Mouse (Mus musculus) MEL (cell line): Measurements from ENCODE around the gene AU040320. TPM values are rescaled to one million over a fixed set of nuclear protein-coding genes. Genes with fewer than 3 reads are reported as not detected.

Experiments
- DNase-seq: peaks from one replicate; pipeline ENCODE4 v3.0.0; 2011; ENCODE audit warnings: low read depth, low spot score
- H3K27ac ChIP-seq: 2 replicates; pipeline ENCODE4 v1.5.1; 2012; ENCODE audit warnings: low read depth, mild to moderate bottlenecking, control low read depth, low read length, moderate library complexity; ENCODE audit not compliant: control insufficient read depth
- H3K27me3 ChIP-seq, 2 experiments: fragments of 150-350 bp in 1 of 2; sonication (generic) in 1 of 2; 2 replicates each; pipeline ENCODE4 v1.6.1; 2012; ENCODE audit warnings: low read length in 2 of 2, mild to moderate bottlenecking in 2 of 2, improper control_type of control experiment in 1 of 2, moderate library complexity in 1 of 2; ENCODE audit not compliant: insufficient read depth in 2 of 2, control insufficient read depth in 1 of 2
- H3K36me3 ChIP-seq, 2 experiments: 2 replicates each; pipeline ENCODE4 v1.6.1; 2012 to 2014; ENCODE audit warnings: low read length in 2 of 2, improper control_type of control experiment in 1 of 2, inconsistent platforms in 1 of 2, mild to moderate bottlenecking in 1 of 2; ENCODE audit not compliant: insufficient read depth in 2 of 2, control insufficient read depth in 1 of 2
- H3K4me1 ChIP-seq, 2 experiments: fragments of 150-350 bp in 1 of 2; sonication (generic) in 1 of 2; 2 replicates each; pipeline ENCODE4 v1.6.1; 2012; ENCODE audit warnings: low read length in 2 of 2, improper control_type of control experiment in 1 of 2, mild to moderate bottlenecking in 1 of 2; ENCODE audit not compliant: insufficient read depth in 2 of 2, control insufficient read depth in 1 of 2
- H3K4me3 ChIP-seq, 2 experiments: fragments of 150-350 bp in 1 of 2; sonication (generic) in 1 of 2; 2 replicates each; pipeline ENCODE4 v1.5.1; 2012; ENCODE audit warnings: low read depth in 2 of 2, low read length in 2 of 2, mild to moderate bottlenecking in 2 of 2, moderate library complexity in 2 of 2, control low read depth in 1 of 2, improper control_type of control experiment in 1 of 2; ENCODE audit not compliant: control insufficient read depth in 1 of 2, insufficient read depth in 1 of 2
- H3K79me2 ChIP-seq: 2 replicates; pipeline ENCODE4 v1.6.1; 2012; ENCODE audit warnings: mild to moderate bottlenecking, low read length, moderate library complexity; ENCODE audit not compliant: control insufficient read depth, poor library complexity, insufficient read depth
- H3K9ac ChIP-seq: 2 replicates; pipeline ENCODE4 v1.6.1; 2012; ENCODE audit warnings: low read depth, mild to moderate bottlenecking, control low read depth, low read length, moderate library complexity; ENCODE audit not compliant: control insufficient read depth, poor library complexity, severe bottlenecking
- H3K9me3 ChIP-seq: fragments of 150-350 bp; sonication (generic); replicated peaks from 2 replicates; pipeline ENCODE4 v1.6.1; 2012; ENCODE audit warnings: mild to moderate bottlenecking, low read length, improper control_type of control experiment, moderate library complexity; ENCODE audit not compliant: insufficient read depth
- CHD1 ChIP-seq: IDR thresholded peaks from 2 replicates; pipeline ENCODE4 v1.6.1; 2012; ENCODE audit warnings: low read depth, mild to moderate bottlenecking, inconsistent platforms, low read length, improper control_type of control experiment
- CHD2 ChIP-seq: IDR thresholded peaks from 2 replicates; pipeline ENCODE4 v1.6.1; 2011; ENCODE audit warnings: low read length, improper control_type of control experiment
- ELF1 ChIP-seq: IDR thresholded peaks from 2 replicates; pipeline ENCODE4 v1.6.1; 2014; ENCODE audit warnings: low read depth, mild to moderate bottlenecking, inconsistent platforms, low read length, improper control_type of control experiment, moderate library complexity
- HCFC1 ChIP-seq: IDR thresholded peaks from 2 replicates; pipeline ENCODE4 v1.6.1; 2012; ENCODE audit warnings: low read depth, mild to moderate bottlenecking, inconsistent platforms, low read length, improper control_type of control experiment, moderate library complexity
- JUND ChIP-seq: IDR thresholded peaks from 2 replicates; pipeline ENCODE4 v1.6.1; 2011; ENCODE audit warnings: low read depth, mild to moderate bottlenecking, improper control_type of control experiment, low read length
- KAT2A ChIP-seq: conservative IDR thresholded peaks from 2 replicates; pipeline ENCODE4 v1.6.1; 2012; ENCODE audit warnings: low read depth, low read length, improper control_type of control experiment, inconsistent platforms
- MAFK ChIP-seq: IDR thresholded peaks from 2 replicates; pipeline ENCODE4 v1.6.1; 2011; ENCODE audit warnings: low read depth, mild to moderate bottlenecking, low read length, improper control_type of control experiment, borderline replicate concordance
- MAZ ChIP-seq: IDR thresholded peaks from 2 replicates; pipeline ENCODE4 v1.6.1; 2012; ENCODE audit warnings: low read depth, mild to moderate bottlenecking, inconsistent platforms, low read length, improper control_type of control experiment
- MXI1 ChIP-seq: IDR thresholded peaks from 2 replicates; pipeline ENCODE4 v1.6.1; 2011; ENCODE audit warnings: mild to moderate bottlenecking, low read depth, low read length, improper control_type of control experiment
- NELFE ChIP-seq: IDR thresholded peaks from 2 replicates; pipeline ENCODE4 v1.6.1; 2011; ENCODE audit warnings: low read depth, low read length, improper control_type of control experiment
- NRF1 ChIP-seq: IDR thresholded peaks from 2 replicates; pipeline ENCODE4 v1.6.1; 2014; ENCODE audit warnings: low read depth, mild to moderate bottlenecking, inconsistent platforms, low read length, improper control_type of control experiment, moderate library complexity; ENCODE audit not compliant: poor library complexity, insufficient read depth, severe bottlenecking
- POLR2A ChIP-seq, 2 experiments: IDR thresholded peaks; 2 replicates each; pipeline ENCODE4 v1.6.1; 2011 to 2012; ENCODE audit warnings: low read length in 2 of 2, mild to moderate bottlenecking in 2 of 2, control low read depth in 1 of 2, improper control_type of control experiment in 1 of 2, low read depth in 1 of 2, moderate library complexity in 1 of 2; ENCODE audit not compliant: control insufficient read depth in 1 of 2, insufficient read depth in 1 of 2, poor library complexity in 1 of 2
- POLR2AphosphoS2 ChIP-seq: IDR thresholded peaks from 2 replicates; pipeline ENCODE4 v1.6.1; 2011; ENCODE audit warnings: low read length, improper control_type of control experiment
- POLR2AphosphoS5 ChIP-seq: IDR thresholded peaks from 2 replicates; pipeline ENCODE4 v1.6.1; 2012; ENCODE audit warnings: low read depth, borderline replicate concordance, mild to moderate bottlenecking, inconsistent platforms, low read length, moderate library complexity, mixed read lengths
- RCOR1 ChIP-seq: IDR thresholded peaks from 2 replicates; pipeline ENCODE4 v1.6.1; 2012; ENCODE audit warnings: low read depth, mild to moderate bottlenecking, inconsistent platforms, low read length, improper control_type of control experiment
- SIN3A ChIP-seq: IDR thresholded peaks from 2 replicates; pipeline ENCODE4 v1.6.1; 2012; ENCODE audit warnings: low read length, improper control_type of control experiment, inconsistent platforms
- SMC3 ChIP-seq: IDR thresholded peaks from 2 replicates; pipeline ENCODE4 v1.6.1; 2011; ENCODE audit warnings: low read depth, low read length, improper control_type of control experiment
- TAL1 ChIP-seq: IDR thresholded peaks from 2 replicates; pipeline ENCODE4 v1.6.1; 2012; ENCODE audit warnings: mild to moderate bottlenecking, inconsistent platforms, low read length, moderate library complexity, mixed read lengths
- TBP ChIP-seq: IDR thresholded peaks from 2 replicates; pipeline ENCODE4 v1.8.0; 2011; ENCODE audit warnings: low read depth, low read length, improper control_type of control experiment
- USF1 ChIP-seq: IDR thresholded peaks from 2 replicates; pipeline ENCODE4 v1.6.1; 2014; ENCODE audit warnings: low read depth, mild to moderate bottlenecking, inconsistent platforms, low read length, improper control_type of control experiment, moderate library complexity
- USF2 ChIP-seq, 2 experiments: IDR thresholded peaks; 2 replicates each; pipeline ENCODE4 v1.6.1; 2011 to 2012; ENCODE audit warnings: improper control_type of control experiment in 2 of 2, low read length in 2 of 2, borderline replicate concordance in 1 of 2, inconsistent platforms in 1 of 2, low read depth in 1 of 2, mild to moderate bottlenecking in 1 of 2; ENCODE audit not compliant: insufficient read depth in 1 of 2
- ZC3H11A ChIP-seq: IDR thresholded peaks from 2 replicates; pipeline ENCODE4 v1.6.1; 2012; ENCODE audit warnings: low read depth, mild to moderate bottlenecking, inconsistent platforms, low read length, improper control_type of control experiment
- ZMIZ1 ChIP-seq: IDR thresholded peaks from 2 replicates; pipeline ENCODE4 v1.6.1; 2012; ENCODE audit warnings: low read depth, mild to moderate bottlenecking, inconsistent platforms, low read length, improper control_type of control experiment, moderate library complexity
- ZNF384 ChIP-seq: IDR thresholded peaks from 2 replicates; pipeline ENCODE4 v1.6.1; 2012; ENCODE audit warnings: low read depth, mild to moderate bottlenecking, inconsistent platforms, low read length, improper control_type of control experiment
- polyA plus RNA-seq, 2 experiments: library from polyadenylated mRNA; stranded (reverse) in 1 of 2; unstranded in 1 of 2; fragments of >175 nt in 1 of 2; fragments of >200 nt in 1 of 2; gene quantifications; 2 replicates each; pipeline versions ENCODE4 v1.2.1 to v1.2.4; 2012; ENCODE audit warnings: low replicate concordance in 2 of 2, low read depth in 1 of 2; ENCODE audit not compliant: insufficient read length in 2 of 2, insufficient read depth in 1 of 2, missing spikeins in 1 of 2
- total RNA-seq: library from RNA; depleted of rRNA; stranded (reverse); fragments of 300-350 nt; gene quantifications from 2 replicates; pipeline ENCODE4 v1.2.3, GENCODE M21; 2012; rRNA removed

The AU040320 gene
- 9.7 and 10.2 TPM in 2 replicates for total RNA-seq
- 10 to 100 TPM in 1 of 2 experiments, not detected in 1; 17.1 TPM for polyA plus RNA-seq

- Histone ChIP-seq H3K27me3 (no peaks in the 10 kb centered on the region), H3K79me2 (peaks cover 14% of the 10 kb centered on the region), H3K36me3 (peaks cover 0 to 5% of the 10 kb centered on the region in 2 experiments; a peak in 2 of 4 replicates), H3K9me3 (no peaks in the 10 kb centered on the region), H3K9ac (peak within 1 kb of the TSS; percentile 97), H3K4me3 (peak within 1 kb of the TSS; percentile 90 to 93), H3K27ac (peak within 1 kb of the TSS; percentile 88), H3K4me1 (peaks cover 0 to 6% of the 10 kb centered on the region in 2 experiments; a peak in 2 of 4 replicates)
- peak; percentile 98 for DNase-seq
- TF ChIP-seq POLR2AphosphoS2 (0 out of 2 replicates have a peak, but pooled peaks have one; percentile 49), NELFE (peak; percentile 71), USF2 (IDR thresholded peaks at IDR 0.05; ENCODE audit: borderline replicate concordance in 1 of 2, insufficient read depth in 1 of 2, low read depth in 1 of 2, low read length in 2 of 2) (no peak), MAZ (peak; percentile 96), KAT2A (peak; percentile 94), MAFK (no peak), SMC3 (no peak), ELF1 (peak; percentile 86), JUND (no peak), HCFC1 (peak; percentile 97), USF1 (no peak), CHD1 (no peak), ZC3H11A (no peak), POLR2A (IDR thresholded peaks at IDR 0.05; ENCODE audit: control insufficient read depth in 1 of 2, insufficient read depth in 1 of 2, low read depth in 1 of 2, low read length in 2 of 2, poor library complexity in 1 of 2) (peak; percentile 75 to 85), NRF1 (peak; percentile 53), SIN3A (peak; percentile 89), ZMIZ1 (peak; percentile 68), CHD2 (peak; percentile 91), TAL1 (no peak), POLR2AphosphoS5 (no peak), RCOR1 (0 out of 2 replicates have a peak, but pooled peaks have one; percentile 9), TBP (peak; percentile 50; the same call in 1 of the 2 replicates), ZNF384 (no peak), MXI1 (peak; percentile 72; the same call in 1 of the 2 replicates)
Measured at GRCm38 (mm10) chr4:126753268-126754230, at the start of gene AU040320, which contains the start of gene Ncdn. AU040320 (plus strand) TSS chr4:126753544. Ncdn (minus strand) TSS chr4:126753438.
